24 mouse cellular contexts compared by ENCODE assay signal in genomic region chr16:57801886-57802285, GRCm38 (mm10). TPM values are rescaled to one million over a fixed set of nuclear protein-coding genes. Genes with fewer than 3 reads are reported as not detected.
A peak's percentile ranks its signal among the peaks of the same experiment; 100 is the strongest.
DNase-seq lines count a peak whose midpoint lies in the region; ATAC-seq and TF ChIP-seq lines count a peak whose summit lies in the region.
"Had no signal": no experiment of that assay in that cellular context is flagged by ENCODE, and none has a peak within 500 bp of the region (broad histone marks: within the 10 kb centered on the region; RNA-seq: fewer than 3 reads in every experiment).

No protein-coding gene starts in this region.

- no peak overlapping the region for H3K4me2 ChIP-seq in lung, embryonic 16.5 days (ENCODE audit: low read depth, low read length)
- H3K4me2 ChIP-seq: embryonic facial prominence, embryonic 12.5 days; embryonic facial prominence, embryonic 15.5 days; forebrain, embryonic 12.5 days; forebrain, embryonic 15.5 days; heart, embryonic 13.5 days; hindbrain, embryonic 15.5 days had no signal

- no peak overlapping the region for H3K9ac ChIP-seq in lung, embryonic 16.5 days (ENCODE audit: low read length)
- H3K9ac ChIP-seq: embryonic facial prominence, embryonic 12.5 days; embryonic facial prominence, embryonic 15.5 days; forebrain, embryonic 12.5 days; forebrain, embryonic 15.5 days; heart, embryonic 13.5 days; hindbrain, embryonic 15.5 days had no signal

- no peaks in the 10 kb centered on the region for H3K9me3 ChIP-seq in lung, embryonic 16.5 days (ENCODE audit: control insufficient read depth, low read length)
- H3K9me3 ChIP-seq: embryonic facial prominence, embryonic 12.5 days; embryonic facial prominence, embryonic 15.5 days; forebrain, embryonic 12.5 days; forebrain, embryonic 15.5 days; heart, embryonic 10.5 days; heart, embryonic 13.5 days; hindbrain, embryonic 15.5 days had no signal

- peak; percentile 61 for ATAC-seq in lung, embryonic 16.5 days (ENCODE audit: low read depth)
- ATAC-seq: CD4-positive, CD25-positive, alpha-beta regulatory T cell, adult 4 months; forebrain, embryonic 15.5 days; intestine, postnatal 0 days had no signal

- DNase-seq in lung, postnatal 36 days, result no peak
- peak; percentile 61 for DNase-seq in Muller cell, postnatal 12 days (ENCODE audit: inconsistent ontology term)
- DNase-seq in ovary, postnatal 36 days (ENCODE audit: low spot score), result no peak
- DNase-seq in right cerebral cortex, postnatal 10 days (ENCODE audit: low spot score in 2 of 2), result no peak
- DNase-seq: adrenal gland, postnatal 10 days; cerebellum, adult 2 months; cerebellum, adult 9-11 months; cerebellum, postnatal 25 days; gastrocnemius, postnatal 25 days; heart, adult 2 months; heart, postnatal 14 days; heart, postnatal 4 days had no signal

- H3K27ac ChIP-seq in lung, embryonic 16.5 days (ENCODE audit: low read length), result no peak overlapping the region
- peak overlapping the region; percentile 26; the same call in 1 of the 2 replicates for H3K27ac ChIP-seq in embryonic fibroblast, embryonic 13.5 days (ENCODE audit: insufficient read depth, low read length)
- H3K27ac ChIP-seq: embryonic facial prominence, embryonic 12.5 days; embryonic facial prominence, embryonic 15.5 days; forebrain, embryonic 12.5 days; forebrain, embryonic 15.5 days; heart, adult 2 months; heart, embryonic 10.5 days; heart, embryonic 13.5 days; hindbrain, embryonic 15.5 days had no signal

- no peak overlapping the region for H3K4me3 ChIP-seq in lung, embryonic 16.5 days (ENCODE audit: low read length)
- no peak overlapping the region for H3K4me3 ChIP-seq in embryonic fibroblast, embryonic 13.5 days (ENCODE audit: insufficient read depth, low read length)
- H3K4me3 ChIP-seq: embryonic facial prominence, embryonic 12.5 days; embryonic facial prominence, embryonic 15.5 days; erythroblast, embryonic 14.5 days; forebrain, embryonic 12.5 days; forebrain, embryonic 15.5 days; heart, adult 2 months; heart, embryonic 10.5 days; heart, embryonic 13.5 days; hindbrain, embryonic 15.5 days had no signal

- WGBS in lung, embryonic 16.5 days, result 68% methylated on average over 2 of the region's 2 CpGs

- no peaks in the 10 kb centered on the region for H3K36me3 ChIP-seq in lung, embryonic 16.5 days (ENCODE audit: control insufficient read depth, insufficient read depth, low read length)
- H3K36me3 ChIP-seq: embryonic facial prominence, embryonic 12.5 days; embryonic facial prominence, embryonic 15.5 days; forebrain, embryonic 12.5 days; forebrain, embryonic 15.5 days; heart, embryonic 10.5 days; heart, embryonic 13.5 days; hindbrain, embryonic 15.5 days had no signal

- H3K4me1 ChIP-seq in lung, embryonic 16.5 days (replicated peaks; ENCODE audit: control insufficient read depth, insufficient read depth, low read length), result no peaks in the 10 kb centered on the region
- H3K4me1 ChIP-seq in embryonic fibroblast, embryonic 13.5 days (ENCODE audit: control insufficient read depth, insufficient read depth, low read length), result 0 out of 2 replicates have a peak, but pooled peaks cover 5% of the 10 kb centered on the region
- H3K4me1 ChIP-seq: embryonic facial prominence, embryonic 15.5 days; forebrain, embryonic 15.5 days; heart, embryonic 10.5 days; heart, embryonic 13.5 days; hindbrain, embryonic 15.5 days had no signal

- H3K27me3 ChIP-seq in lung, embryonic 16.5 days (ENCODE audit: control insufficient read depth, insufficient read depth, low read depth, low read length), result no peaks in the 10 kb centered on the region
- H3K27me3 ChIP-seq: embryonic facial prominence, embryonic 12.5 days; embryonic facial prominence, embryonic 15.5 days; forebrain, embryonic 12.5 days; forebrain, embryonic 15.5 days; heart, embryonic 13.5 days; hindbrain, embryonic 15.5 days had no signal

- no peak for TF ChIP-seq POLR2A in embryonic fibroblast, embryonic 13.5 days (IDR thresholded peaks at IDR 0.05; ENCODE audit: low read depth, low read length)

- no peak for TF ChIP-seq CTCF in embryonic fibroblast, embryonic 13.5 days (IDR thresholded peaks at IDR 0.05; ENCODE audit: borderline replicate concordance, insufficient read depth, low read length)

RNA-seq across cellular contexts. Expression of gene Col8a1, which starts 47.3 kb away (rescaled TPM):
- polyA plus RNA-seq in lung, embryonic 16.5 days (2015; fragmentation: Nextera tagmentation; extraction: Ambion mirVana), result 2.3 and 2.6 TPM in 2 replicates
- 254 and 294 TPM in 2 replicates for polyA plus RNA-seq in embryonic fibroblast, embryonic 13.5 days (2011; ENCODE audit: insufficient read length, low read depth, missing spikeins)
- polyA plus RNA-seq: CD4-positive, CD25-positive, alpha-beta regulatory T cell, adult 4 months; erythroblast, embryonic 14.5 days had no signal

Comparison
In these comparisons a context has a peak if more than half of its experiments do, and no peak if none do; other contexts are left out.
1. RNA of gene Col8a1, which starts 47.3 kb away (polyA plus RNA-seq): 254 to 294 TPM in embryonic fibroblast, embryonic 13.5 days; 2.3 to 2.6 TPM in lung, embryonic 16.5 days; every median in the first group is over 10 times any median in the second.